Mouse (Mus musculus): ENCODE measurements around the gene Rpl31. TPM values are rescaled to one million over a fixed set of nuclear protein-coding genes. Genes with fewer than 3 reads are reported as not detected.

The Rpl31 gene
- polyA plus RNA-seq, 1 experiment from 2014 or later: 525 TPM

- Histone ChIP-seq H3K9ac (no peak overlapping the region), H3K4me3 (replicated peaks) (no peak overlapping the region), H3K27me3 (peaks cover 23% of the 10 kb centered on the region), H3K4me2 (replicated peaks) (no peak overlapping the region), H3K4me1 (no peaks in the 10 kb centered on the region), H3K9me3 (replicated peaks) (no peaks in the 10 kb centered on the region), H3K27ac (replicated peaks) (no peak overlapping the region), H3K36me3 (no peaks in the 10 kb centered on the region)
- WGBS: 52% methylated on average over 5 of the region's 5 CpGs
- ATAC-seq (ENCODE audit: insufficient number of reproducible peaks, low FRiP score, low TSS enrichment, low read depth): no peak
These were observed 28.2 kb upstream of the Rpl31 start for GRCm38 (mm10) chr1:39339455-39339854.

GRCm38 (mm10) chr1:39340156-39340555 lies 27.5 kb upstream of the Rpl31 start:
- Histone ChIP-seq H3K36me3 (no peaks in the 10 kb centered on the region), H3K4me2 (replicated peaks) (no peak overlapping the region), H3K9me3 (replicated peaks) (no peaks in the 10 kb centered on the region), H3K4me1 (no peaks in the 10 kb centered on the region), H3K27ac (replicated peaks) (no peak overlapping the region), H3K4me3 (replicated peaks) (no peak overlapping the region), H3K9ac (no peak overlapping the region), H3K27me3 (peaks cover 20% of the 10 kb centered on the region)
- 79% methylated on average over 6 of the region's 6 CpGs for WGBS
- no peak for ATAC-seq (ENCODE audit: insufficient number of reproducible peaks, low FRiP score, low TSS enrichment, low read depth)

- Histone ChIP-seq H3K9me3 (replicated peaks) (no peaks in the 10 kb centered on the region), H3K36me3 (no peaks in the 10 kb centered on the region), H3K9ac (no peak overlapping the region), H3K27me3 (peaks cover 22% of the 10 kb centered on the region; the same call in 1 of the 2 replicates), H3K4me2 (replicated peaks) (no peak overlapping the region), H3K4me1 (no peaks in the 10 kb centered on the region), H3K27ac (replicated peaks) (no peak overlapping the region), H3K4me3 (replicated peaks) (no peak overlapping the region)
- no peak for ATAC-seq (ENCODE audit: insufficient number of reproducible peaks, low FRiP score, low TSS enrichment, low read depth)
- 19% methylated on average over 8 of the region's 8 CpGs for WGBS
These were observed 27.0 kb upstream of the Rpl31 start for GRCm38 (mm10) chr1:39340647-39341046.

- H3K9ac ChIP-seq: no peak overlapping the region
- no peak for ATAC-seq (ENCODE audit: insufficient number of reproducible peaks, low FRiP score, low TSS enrichment, low read depth)
- H3K36me3 ChIP-seq: no peaks in the 10 kb centered on the region
- H3K4me2 ChIP-seq (replicated peaks): no peak overlapping the region
- peaks cover 20% of the 10 kb centered on the region; the same call in 1 of the 2 replicates for H3K27me3 ChIP-seq
- no peaks in the 10 kb centered on the region for H3K4me1 ChIP-seq
- H3K27ac ChIP-seq (replicated peaks): no peak overlapping the region
- 83% methylated on average over 4 of the region's 4 CpGs for WGBS
- no peaks in the 10 kb centered on the region for H3K9me3 ChIP-seq (replicated peaks)
- no peak overlapping the region for H3K4me3 ChIP-seq (replicated peaks)
These were observed 25.8 kb upstream of the Rpl31 start for GRCm38 (mm10) chr1:39341807-39342206.

GRCm38 (mm10) chr1:39343242-39343641 lies 24.4 kb upstream of the Rpl31 start:
- H3K27me3 ChIP-seq: peaks cover 20% of the 10 kb centered on the region; the same call in 1 of the 2 replicates
- H3K4me3 ChIP-seq (replicated peaks): no peak overlapping the region
- H3K9me3 ChIP-seq (replicated peaks): no peaks in the 10 kb centered on the region
- H3K4me1 ChIP-seq: no peaks in the 10 kb centered on the region
- WGBS: 73% methylated on average over 5 of the region's 5 CpGs
- no peak overlapping the region for H3K27ac ChIP-seq (replicated peaks)
- no peak overlapping the region for H3K9ac ChIP-seq
- H3K36me3 ChIP-seq: no peaks in the 10 kb centered on the region
- no peak overlapping the region for H3K4me2 ChIP-seq (replicated peaks)
- no peak for ATAC-seq (ENCODE audit: insufficient number of reproducible peaks, low FRiP score, low TSS enrichment, low read depth)

- Histone ChIP-seq H3K4me2 (replicated peaks) (no peak overlapping the region), H3K27me3 (0 out of 2 replicates have a peak, but pooled peaks cover 13% of the 10 kb centered on the region), H3K9ac (no peak overlapping the region), H3K36me3 (no peaks in the 10 kb centered on the region), H3K4me3 (replicated peaks) (no peak overlapping the region), H3K9me3 (replicated peaks) (no peaks in the 10 kb centered on the region), H3K4me1 (no peaks in the 10 kb centered on the region), H3K27ac (replicated peaks) (no peak overlapping the region)
- no peak for ATAC-seq (ENCODE audit: insufficient number of reproducible peaks, low FRiP score, low TSS enrichment, low read depth)
- 62% methylated on average over 21 of the region's 21 CpGs for WGBS
These were observed 22.6 kb upstream of the Rpl31 start for GRCm38 (mm10) chr1:39344981-39345600.

GRCm38 (mm10) chr1:39349001-39349400 lies 18.6 kb upstream of the Rpl31 start:
- no peak overlapping the region for H3K27ac ChIP-seq (replicated peaks)
- peaks cover 3% of the 10 kb centered on the region; the same call in 1 of the 2 replicates for H3K36me3 ChIP-seq
- no peak overlapping the region for H3K4me2 ChIP-seq (replicated peaks)
- H3K4me1 ChIP-seq: no peaks in the 10 kb centered on the region
- 0 out of 2 replicates have a peak, but pooled peaks cover 4% of the 10 kb centered on the region for H3K9me3 ChIP-seq (replicated peaks)
- no peak overlapping the region for H3K9ac ChIP-seq
- 0 out of 2 replicates have a peak, but pooled peaks cover 7% of the 10 kb centered on the region for H3K27me3 ChIP-seq
- H3K4me3 ChIP-seq (replicated peaks): no peak overlapping the region
- ATAC-seq (ENCODE audit: insufficient number of reproducible peaks, low FRiP score, low TSS enrichment, low read depth): no peak
- 57% methylated on average over 1 of the region's 1 CpGs for WGBS

GRCm38 (mm10) chr1:39349427-39349826 lies 18.2 kb upstream of the Rpl31 start:
- ATAC-seq (ENCODE audit: insufficient number of reproducible peaks, low FRiP score, low TSS enrichment, low read depth): no peak
- no peaks in the 10 kb centered on the region for H3K4me1 ChIP-seq
- no peak overlapping the region for H3K9ac ChIP-seq
- H3K36me3 ChIP-seq: peaks cover 3% of the 10 kb centered on the region; the same call in 1 of the 2 replicates
- H3K27me3 ChIP-seq: 0 out of 2 replicates have a peak, but pooled peaks cover 7% of the 10 kb centered on the region
- no peak overlapping the region for H3K27ac ChIP-seq (replicated peaks)
- H3K9me3 ChIP-seq (replicated peaks): 0 out of 2 replicates have a peak, but pooled peaks cover 4% of the 10 kb centered on the region
- no peak overlapping the region for H3K4me2 ChIP-seq (replicated peaks)
- 76% methylated on average over 7 of the region's 7 CpGs for WGBS
- no peak overlapping the region for H3K4me3 ChIP-seq (replicated peaks)

GRCm38 (mm10) chr1:39361754-39362514 lies 5.7 kb upstream of the Rpl31 start:
- WGBS: 28% methylated on average over 24 of the region's 24 CpGs
- Histone ChIP-seq H3K4me3 (replicated peaks) (0 out of 2 replicates have a peak overlapping the region, but pooled peaks have one; percentile 2), H3K36me3 (no peaks in the 10 kb centered on the region), H3K27me3 (peaks cover 6% of the 10 kb centered on the region; the same call in 1 of the 2 replicates), H3K27ac (replicated peaks) (no peak overlapping the region), H3K9me3 (replicated peaks) (no peaks in the 10 kb centered on the region), H3K4me2 (replicated peaks) (peak overlapping the region; percentile 40), H3K4me1 (peaks cover 8% of the 10 kb centered on the region), H3K9ac (no peak overlapping the region)
- no peak for ATAC-seq (ENCODE audit: insufficient number of reproducible peaks, low FRiP score, low TSS enrichment, low read depth)

GRCm38 (mm10) chr1:39362515-39362893 lies 5.1 kb upstream of the Rpl31 start:
- Histone ChIP-seq H3K36me3 (no peaks in the 10 kb centered on the region), H3K27me3 (peaks cover 6% of the 10 kb centered on the region; the same call in 1 of the 2 replicates), H3K9me3 (replicated peaks) (no peaks in the 10 kb centered on the region), H3K9ac (no peak overlapping the region), H3K4me2 (replicated peaks) (no peak overlapping the region), H3K4me3 (replicated peaks) (no peak overlapping the region), H3K4me1 (peaks cover 12% of the 10 kb centered on the region), H3K27ac (replicated peaks) (no peak overlapping the region)
- no peak for ATAC-seq (ENCODE audit: insufficient number of reproducible peaks, low FRiP score, low TSS enrichment, low read depth)
- WGBS: 39% methylated on average over 7 of the region's 7 CpGs

- Histone ChIP-seq H3K4me1 (peaks cover 22% of the 10 kb centered on the region), H3K27ac (replicated peaks) (no peak overlapping the region), H3K4me2 (replicated peaks) (no peak overlapping the region), H3K27me3 (peaks cover 6% of the 10 kb centered on the region; the same call in 1 of the 2 replicates), H3K36me3 (peaks cover 12% of the 10 kb centered on the region), H3K9ac (no peak overlapping the region), H3K4me3 (replicated peaks) (no peak overlapping the region), H3K9me3 (replicated peaks) (no peaks in the 10 kb centered on the region)
- WGBS: 38% methylated on average over 1 of the region's 1 CpGs
- ATAC-seq (ENCODE audit: insufficient number of reproducible peaks, low FRiP score, low TSS enrichment, low read depth): no peak
These were observed 2.1 kb upstream of the Rpl31 start for GRCm38 (mm10) chr1:39365562-39365961.
